Mouse (Mus musculus) midbrain, embryonic 12.5 days (tissue): ENCODE data around the gene Plac1. TPM values are rescaled to one million over a fixed set of nuclear protein-coding genes. Genes with fewer than 3 reads are reported as not detected.

ENCODE experiments used
- ATAC-seq: fragments of 200-750 bp; cut with Nextera tagmentation; 2 replicates; pipeline ENCODE4 v1.8.0; 2017; ENCODE audit warnings: low read depth, moderate TSS enrichment, moderate library complexity; ENCODE audit not compliant: low FRiP score
- H3K27ac ChIP-seq: fragments of 300-500 bp; sonication (generic); replicated peaks from 2 replicates; pipeline ENCODE4 v1.5.1; 2016; ENCODE audit warnings: mild to moderate bottlenecking
- H3K27me3 ChIP-seq: fragments of 300-500 bp; sonication (generic); 2 replicates; pipeline ENCODE4 v1.6.1; 2016; ENCODE audit warnings: mild to moderate bottlenecking
- H3K36me3 ChIP-seq: fragments of 300-500 bp; sonication (generic); 2 replicates; pipeline ENCODE4 v1.6.1; 2016
- H3K4me1 ChIP-seq: fragments of 300-500 bp; sonication (generic); 2 replicates; pipeline ENCODE4 v1.6.1; 2016
- H3K4me2 ChIP-seq: fragments of 300-500 bp; sonication (generic); replicated peaks from 2 replicates; pipeline ENCODE4 v1.6.1; 2016; ENCODE audit warnings: mild to moderate bottlenecking, moderate library complexity
- H3K4me3 ChIP-seq: fragments of 300-500 bp; sonication (generic); 2 replicates; pipeline ENCODE4 v1.5.1; 2016; ENCODE audit warnings: mild to moderate bottlenecking
- H3K9ac ChIP-seq: fragments of 300-500 bp; sonication (generic); replicated peaks from 2 replicates; pipeline ENCODE4 v1.6.1; 2016; ENCODE audit warnings: mild to moderate bottlenecking, moderate library complexity
- H3K9me3 ChIP-seq: fragments of 300-500 bp; sonication (generic); 2 replicates; pipeline ENCODE4 v1.6.1; 2016; ENCODE audit warnings: mild to moderate bottlenecking
- WGBS: fragments of 180-500 bp; shearing (Covaris S2); methylation state at CpG from one replicate; pipeline ENCODE4 v1.1.7; 2016; 5-methylcytosine and 5-hydroxymethylcytosine counted together
- polyA plus RNA-seq: library from polyadenylated mRNA; unstranded; fragments of >200 nt; fragmentation: Nextera tagmentation; extraction: Ambion mirVana; gene quantifications from 2 replicates; pipeline ENCODE4 v1.2.1, GENCODE M21; 2016

The Plac1 gene
- polyA plus RNA-seq, 1 experiment from 2014 or later: 1.0 TPM

DNA sequence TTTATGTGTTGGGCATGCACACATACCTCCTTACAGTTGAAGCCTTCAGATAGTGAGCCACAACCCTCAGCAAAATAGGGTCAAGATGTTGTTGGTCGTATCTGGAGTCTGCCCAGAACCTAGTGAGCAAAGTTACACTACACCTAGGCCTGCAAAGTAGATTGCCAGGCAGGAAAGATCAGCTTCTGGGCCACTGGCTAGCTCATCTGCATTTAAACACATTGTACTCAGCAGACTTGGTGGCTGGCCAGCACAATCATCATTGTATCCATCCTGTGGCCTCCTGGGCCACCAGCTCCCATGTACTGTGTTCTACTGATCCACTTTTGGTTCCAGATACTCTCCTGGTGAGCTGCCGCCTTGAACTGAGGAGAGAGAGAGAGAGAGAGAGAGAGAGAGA is 102.8 kb downstream of the Plac1 start:
- H3K4me3 ChIP-seq: no peak overlapping the region
- no peak overlapping the region for H3K4me2 ChIP-seq
- no peaks in the 10 kb centered on the region for H3K27me3 ChIP-seq
- ATAC-seq: no peak
- H3K27ac ChIP-seq: no peak overlapping the region
- H3K9ac ChIP-seq: no peak overlapping the region
- no peaks in the 10 kb centered on the region for H3K36me3 ChIP-seq
- H3K9me3 ChIP-seq: no peaks in the 10 kb centered on the region
- no peaks in the 10 kb centered on the region for H3K4me1 ChIP-seq
- WGBS: 87% methylated on average over 2 of the region's 2 CpGs

DNA sequence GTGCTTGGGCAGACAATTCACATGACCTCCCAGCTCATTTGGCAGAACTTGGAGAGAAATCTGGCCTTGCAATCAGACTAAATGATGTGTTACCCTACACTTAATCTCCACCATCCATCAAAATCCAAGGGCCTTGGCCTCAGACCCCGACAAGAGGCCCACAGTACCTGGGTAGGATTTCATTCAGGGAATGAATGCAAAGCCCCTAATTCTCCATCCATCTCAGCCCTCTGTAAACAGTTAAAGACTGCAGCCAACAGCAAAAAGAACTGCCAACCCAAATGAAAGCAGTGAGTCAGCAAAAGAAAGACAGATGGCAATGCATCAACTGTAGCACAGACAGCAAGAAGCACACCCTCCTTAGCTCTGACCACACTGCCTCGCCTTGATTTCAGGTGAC is 110.4 kb downstream of the Plac1 start:
- WGBS: 57% methylated on average over 2 of the region's 2 CpGs
- no peaks in the 10 kb centered on the region for H3K4me1 ChIP-seq
- no peaks in the 10 kb centered on the region for H3K9me3 ChIP-seq
- no peak overlapping the region for H3K9ac ChIP-seq
- no peak for ATAC-seq
- H3K36me3 ChIP-seq: no peaks in the 10 kb centered on the region
- H3K27ac ChIP-seq: no peak overlapping the region
- no peaks in the 10 kb centered on the region for H3K27me3 ChIP-seq
- no peak overlapping the region for H3K4me2 ChIP-seq
- no peak overlapping the region for H3K4me3 ChIP-seq

DNA sequence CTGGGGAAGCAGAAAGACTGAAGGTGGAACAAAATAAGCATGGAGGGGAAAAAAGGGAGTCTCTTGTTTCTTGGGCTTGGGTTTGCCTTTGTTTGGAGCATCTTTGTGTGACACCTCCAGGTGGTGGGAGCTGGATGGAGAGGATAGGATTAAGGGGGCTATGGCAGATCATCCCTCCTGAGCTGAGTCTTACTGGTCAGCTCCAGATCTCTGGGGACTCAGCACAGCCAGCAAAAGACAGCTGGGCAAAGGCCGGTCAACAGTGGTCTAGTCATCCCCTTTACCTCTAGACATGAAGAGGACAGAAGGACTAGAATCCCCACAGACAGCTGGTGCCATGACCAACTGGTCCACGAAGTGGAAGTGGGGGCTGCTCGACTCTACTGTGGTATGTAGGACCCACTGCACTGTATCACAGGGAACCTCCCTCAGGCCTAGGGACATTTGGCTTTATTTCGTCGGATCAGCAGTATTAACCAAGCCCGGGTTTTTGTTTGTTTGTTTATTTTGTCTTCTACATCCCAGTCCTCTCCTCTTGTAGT is 113.3 kb downstream of the Plac1 start:
- 88% methylated on average over 6 of the region's 6 CpGs for WGBS

DNA sequence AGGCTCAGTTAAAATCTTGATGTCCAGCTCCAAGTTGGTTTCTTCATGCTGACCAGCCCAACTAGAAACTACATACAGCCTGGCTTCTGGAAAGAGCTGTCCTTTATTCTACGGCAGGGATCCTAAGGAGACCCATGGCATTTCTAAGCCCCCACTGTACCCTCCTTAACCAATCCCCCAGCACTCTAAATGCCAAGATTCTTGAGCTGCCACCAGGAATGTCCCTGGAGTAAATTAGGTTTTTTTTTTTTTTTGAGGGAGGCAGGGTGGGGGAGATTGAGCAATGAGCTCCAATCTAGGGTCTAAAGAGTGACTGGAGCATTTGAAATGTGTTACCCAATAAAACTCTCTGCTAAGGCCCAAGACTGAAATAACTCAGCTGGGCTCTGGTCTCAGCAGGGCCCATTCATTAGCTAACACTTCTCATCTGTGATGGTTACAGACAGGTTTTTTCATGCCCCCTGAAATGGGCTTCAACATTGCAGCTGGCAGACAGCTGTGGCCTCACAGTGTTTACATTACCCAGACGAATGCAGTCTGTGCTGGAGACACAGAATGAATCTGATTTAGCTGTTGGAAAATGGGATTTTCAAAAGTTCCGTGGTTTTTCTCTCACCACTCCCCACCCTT is 114.0 kb downstream of the Plac1 start:
- H3K4me1 ChIP-seq: no peaks in the 10 kb centered on the region
- no peak overlapping the region for H3K4me2 ChIP-seq
- H3K36me3 ChIP-seq: no peaks in the 10 kb centered on the region
- ATAC-seq: no peak
- no peaks in the 10 kb centered on the region for H3K9me3 ChIP-seq
- H3K27ac ChIP-seq: no peak overlapping the region
- no peak overlapping the region for H3K9ac ChIP-seq
- WGBS: 32% methylated on average over 3 of the region's 3 CpGs
- H3K4me3 ChIP-seq: no peak overlapping the region
- H3K27me3 ChIP-seq: no peaks in the 10 kb centered on the region

More for the DNA sequence above, 113.3 kb downstream of the Plac1 start:
- H3K4me2 ChIP-seq: no peak overlapping the region
- H3K9ac ChIP-seq: no peak overlapping the region
- no peak overlapping the region for H3K4me3 ChIP-seq
- no peak overlapping the region for H3K27ac ChIP-seq
- H3K9me3 ChIP-seq: no peaks in the 10 kb centered on the region
- ATAC-seq: no peak
- H3K36me3 ChIP-seq: no peaks in the 10 kb centered on the region
- no peaks in the 10 kb centered on the region for H3K4me1 ChIP-seq
- no peaks in the 10 kb centered on the region for H3K27me3 ChIP-seq

DNA sequence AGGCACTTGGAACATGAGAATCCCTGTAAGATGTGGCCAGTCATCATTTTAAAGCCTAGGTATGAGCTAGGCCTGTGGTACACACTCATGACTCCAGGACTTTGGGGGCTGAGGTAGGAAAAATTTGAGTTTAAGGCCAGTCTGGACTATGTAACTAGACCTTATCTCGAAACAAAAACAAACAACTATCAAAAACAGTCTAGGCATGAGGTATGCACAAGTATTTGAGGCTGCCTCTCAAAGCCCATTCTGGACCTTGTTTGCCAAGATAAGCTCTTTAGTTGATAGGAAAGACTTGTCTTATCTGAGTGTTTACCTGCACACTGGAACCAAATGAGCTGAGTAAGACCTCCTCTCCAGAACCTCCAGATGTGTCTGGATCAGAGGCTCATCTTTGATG is 116.3 kb downstream of the Plac1 start:
- no peak overlapping the region for H3K27ac ChIP-seq
- H3K4me1 ChIP-seq: no peaks in the 10 kb centered on the region
- WGBS: 85% methylated on average over 1 of the region's 1 CpGs
- no peak overlapping the region for H3K9ac ChIP-seq
- H3K9me3 ChIP-seq: no peaks in the 10 kb centered on the region
- H3K36me3 ChIP-seq: no peaks in the 10 kb centered on the region
- H3K27me3 ChIP-seq: no peaks in the 10 kb centered on the region
- H3K4me3 ChIP-seq: no peak overlapping the region
- ATAC-seq: no peak
- H3K4me2 ChIP-seq: no peak overlapping the region

DNA sequence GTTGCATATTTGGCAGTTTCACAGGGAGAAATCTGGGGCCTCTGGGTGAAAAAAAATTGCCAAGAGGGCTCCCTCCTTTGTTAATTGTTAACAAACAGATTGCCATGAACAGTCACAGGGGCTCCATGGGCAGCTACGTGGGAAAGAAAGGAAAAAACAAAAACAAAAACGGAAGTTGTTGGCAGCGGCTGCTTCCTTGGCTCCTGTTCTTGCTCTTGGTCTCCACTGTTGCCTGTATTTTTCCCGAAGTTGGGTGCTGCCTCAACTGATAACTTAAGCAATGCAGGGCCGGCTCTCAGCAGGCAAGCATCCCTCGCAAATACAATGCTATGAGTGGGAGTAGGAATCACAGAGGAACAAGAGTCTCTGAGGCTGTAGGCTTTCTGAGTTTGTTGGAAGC is 121.3 kb downstream of the Plac1 start:
- no peak overlapping the region for H3K4me3 ChIP-seq
- no peak overlapping the region for H3K4me2 ChIP-seq
- ATAC-seq: no peak
- no peaks in the 10 kb centered on the region for H3K36me3 ChIP-seq
- H3K27ac ChIP-seq: no peak overlapping the region
- no peak overlapping the region for H3K9ac ChIP-seq
- H3K9me3 ChIP-seq: no peaks in the 10 kb centered on the region
- WGBS: 76% methylated on average over 6 of the region's 6 CpGs
- H3K27me3 ChIP-seq: no peaks in the 10 kb centered on the region
- H3K4me1 ChIP-seq: no peaks in the 10 kb centered on the region

DNA sequence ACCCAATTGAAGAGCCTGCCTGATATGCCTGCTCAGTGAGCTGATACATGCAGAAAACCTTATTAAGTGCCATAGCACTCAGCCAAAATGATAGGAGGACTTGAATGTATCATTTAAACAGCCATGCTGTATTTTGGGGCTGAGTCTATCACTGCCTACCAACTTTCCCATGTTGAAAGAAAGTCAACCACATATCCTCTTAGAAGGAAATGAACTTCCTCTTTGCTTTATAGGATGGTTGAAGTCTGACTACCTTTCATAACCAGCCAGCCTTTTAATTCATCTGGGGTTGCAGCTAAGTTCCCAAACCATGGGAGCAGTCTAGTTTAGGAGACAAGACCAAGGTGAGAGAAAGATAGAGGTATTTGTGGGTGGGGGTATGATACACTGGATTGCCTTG is 121.9 kb downstream of the Plac1 start:
- Histone ChIP-seq H3K36me3 (no peaks in the 10 kb centered on the region), H3K9ac (no peak overlapping the region), H3K27ac (no peak overlapping the region), H3K9me3 (no peaks in the 10 kb centered on the region), H3K4me2 (no peak overlapping the region), H3K4me3 (no peak overlapping the region), H3K27me3 (no peaks in the 10 kb centered on the region), H3K4me1 (no peaks in the 10 kb centered on the region)
- ATAC-seq: no peak

DNA sequence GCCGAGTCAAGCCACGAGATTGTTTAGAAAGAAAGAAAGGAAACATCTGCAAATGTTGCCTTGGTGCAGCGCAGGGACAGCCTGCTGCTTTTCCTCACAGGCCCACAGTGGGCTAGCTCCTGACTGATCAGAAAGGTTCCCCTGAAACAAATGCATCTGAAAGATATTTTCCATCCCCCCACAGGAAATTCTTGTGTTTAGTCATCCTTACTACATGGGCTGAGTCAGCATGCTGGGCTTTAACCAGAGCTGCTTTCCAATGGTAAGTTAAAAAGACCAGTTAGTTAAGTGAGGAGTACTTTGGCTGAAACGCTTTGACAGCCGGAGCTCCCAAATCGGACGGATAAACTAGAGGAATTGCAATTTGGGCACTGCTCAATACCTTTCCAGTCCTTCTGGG is 124.9 kb downstream of the Plac1 start:
- 65% methylated on average over 7 of the region's 7 CpGs for WGBS
- H3K9me3 ChIP-seq: no peaks in the 10 kb centered on the region
- ATAC-seq: no peak

DNA sequence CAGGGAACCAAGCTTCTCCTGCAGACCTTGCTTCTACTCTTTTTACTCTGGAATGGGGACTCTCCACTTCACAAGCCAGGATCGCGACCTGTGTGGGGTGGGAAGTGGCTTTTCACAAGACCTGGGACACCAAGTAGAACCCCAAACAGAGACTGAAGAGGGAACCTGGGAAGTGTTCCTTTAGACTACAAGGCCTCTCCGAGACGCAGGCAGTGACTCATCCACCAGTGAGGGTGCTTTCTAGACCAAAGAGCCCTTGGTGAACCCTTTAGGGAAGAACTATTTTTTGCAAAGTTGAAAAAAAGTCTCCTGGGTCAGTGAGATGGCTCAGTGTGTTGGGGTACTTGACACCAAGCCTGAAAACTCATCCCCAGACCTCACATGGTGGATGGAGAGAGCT is 129.8 kb downstream of the Plac1 start:
- Histone ChIP-seq H3K27me3 (no peaks in the 10 kb centered on the region), H3K9ac (no peak overlapping the region), H3K4me3 (no peak overlapping the region), H3K4me1 (no peaks in the 10 kb centered on the region), H3K9me3 (no peaks in the 10 kb centered on the region), H3K4me2 (no peak overlapping the region), H3K27ac (no peak overlapping the region), H3K36me3 (no peaks in the 10 kb centered on the region)
- WGBS: 95% methylated on average over 4 of the region's 4 CpGs
- no peak for ATAC-seq

More for the DNA sequence above, 124.9 kb downstream of the Plac1 start:
- no peaks in the 10 kb centered on the region for H3K36me3 ChIP-seq
- H3K4me3 ChIP-seq: no peak overlapping the region
- H3K9ac ChIP-seq: no peak overlapping the region
- H3K27me3 ChIP-seq: no peaks in the 10 kb centered on the region
- H3K4me1 ChIP-seq: no peaks in the 10 kb centered on the region
- no peak overlapping the region for H3K4me2 ChIP-seq
- H3K27ac ChIP-seq: no peak overlapping the region

DNA sequence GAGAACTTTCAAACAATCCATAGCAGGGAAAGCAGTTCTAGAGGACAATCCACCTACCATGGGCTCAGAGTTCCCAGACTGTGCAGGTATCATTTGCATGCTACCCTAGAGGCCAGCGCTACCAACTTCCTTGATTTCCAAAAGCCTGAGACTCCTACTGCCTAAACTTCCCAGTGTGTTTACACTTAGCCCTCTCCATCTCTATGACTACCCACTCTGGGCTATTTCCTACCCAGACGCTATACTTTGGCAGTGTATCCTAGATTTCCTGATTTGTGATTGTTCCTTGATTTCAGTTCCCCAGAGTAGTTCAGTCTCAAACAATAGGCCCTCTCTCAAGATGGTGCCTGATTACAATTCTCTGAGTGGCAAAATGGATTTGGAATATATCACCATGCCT is 132.8 kb downstream of the Plac1 start:
- Histone ChIP-seq H3K36me3 (no peaks in the 10 kb centered on the region), H3K27ac (no peak overlapping the region), H3K9ac (no peak overlapping the region), H3K4me3 (no peak overlapping the region), H3K9me3 (no peaks in the 10 kb centered on the region), H3K4me1 (no peaks in the 10 kb centered on the region), H3K27me3 (no peaks in the 10 kb centered on the region), H3K4me2 (no peak overlapping the region)
- WGBS: 84% methylated on average over 2 of the region's 2 CpGs
- ATAC-seq: no peak

DNA sequence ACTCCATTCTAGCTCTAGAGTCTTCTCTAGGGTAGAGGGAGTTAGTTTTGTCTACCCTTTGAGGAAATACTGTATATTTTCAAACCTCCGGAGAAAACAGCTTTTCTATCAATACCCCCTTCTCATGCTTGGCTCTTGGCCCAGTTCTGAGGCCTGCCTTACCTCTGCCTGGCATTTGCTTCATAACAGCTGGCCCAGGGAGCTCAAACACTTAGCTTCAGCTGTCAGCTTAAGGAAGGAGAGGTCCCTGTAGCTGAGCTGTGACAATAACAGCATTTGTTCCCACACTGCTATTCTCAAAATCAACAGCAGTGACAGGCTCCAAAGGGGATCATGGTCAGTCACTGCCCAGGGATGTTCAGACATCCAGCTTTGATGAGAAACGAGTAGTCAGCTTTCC is 138.7 kb downstream of the Plac1 start:
- Histone ChIP-seq H3K27me3 (no peaks in the 10 kb centered on the region), H3K9me3 (no peaks in the 10 kb centered on the region), H3K4me1 (no peaks in the 10 kb centered on the region), H3K4me2 (no peak overlapping the region), H3K27ac (no peak overlapping the region), H3K4me3 (no peak overlapping the region), H3K9ac (no peak overlapping the region), H3K36me3 (no peaks in the 10 kb centered on the region)
- ATAC-seq: no peak
- 76% methylated on average over 2 of the region's 2 CpGs for WGBS

DNA sequence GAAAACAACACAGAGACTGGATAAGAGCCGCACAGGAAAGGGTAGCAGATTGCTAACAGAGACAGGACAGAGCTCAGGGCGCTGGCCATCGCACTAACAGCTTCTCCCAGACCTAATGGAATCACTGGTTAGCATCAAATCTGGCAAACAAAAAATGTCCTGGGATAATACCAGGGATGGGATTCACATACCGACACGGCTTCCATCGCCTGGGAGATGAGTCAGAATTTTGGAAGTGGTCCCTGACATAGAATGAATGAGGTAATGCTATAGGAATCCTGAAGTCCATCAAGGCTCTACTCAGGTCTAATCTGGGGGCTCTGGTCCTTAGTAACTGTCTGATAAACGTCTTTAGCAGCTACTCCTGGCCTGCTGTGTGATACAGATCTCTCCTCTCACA is 140.0 kb downstream of the Plac1 start:
- Histone ChIP-seq H3K9me3 (no peaks in the 10 kb centered on the region), H3K9ac (no peak overlapping the region), H3K4me1 (no peaks in the 10 kb centered on the region), H3K36me3 (no peaks in the 10 kb centered on the region), H3K4me3 (no peak overlapping the region), H3K27ac (no peak overlapping the region), H3K4me2 (no peak overlapping the region), H3K27me3 (no peaks in the 10 kb centered on the region)
- 63% methylated on average over 7 of the region's 7 CpGs for WGBS
- ATAC-seq: no peak

DNA sequence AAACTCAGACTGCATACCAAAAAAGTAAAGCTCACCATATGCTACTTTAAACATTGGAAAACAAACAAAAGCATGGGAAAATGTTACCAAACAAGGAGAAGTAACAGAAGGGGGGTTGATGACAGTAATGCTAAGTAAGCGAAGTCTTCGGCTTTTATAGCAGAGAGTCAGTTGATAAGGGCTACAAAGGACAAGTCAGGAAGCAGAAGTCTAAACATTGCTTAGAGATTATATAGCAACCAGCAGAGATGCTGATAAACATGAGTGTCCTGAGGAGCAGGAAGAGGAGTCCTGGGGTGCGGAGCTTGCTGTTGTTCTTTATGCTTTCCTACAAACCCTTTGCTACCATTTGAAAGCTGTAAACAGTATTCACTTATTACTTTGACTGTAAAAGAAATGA is 140.6 kb downstream of the Plac1 start:
- WGBS: 90% methylated on average over 3 of the region's 3 CpGs
- no peak for ATAC-seq
- no peak overlapping the region for H3K27ac ChIP-seq

More for the DNA sequence above, 140.6 kb downstream of the Plac1 start:
- Histone ChIP-seq H3K9me3 (no peaks in the 10 kb centered on the region), H3K4me2 (no peak overlapping the region), H3K4me1 (no peaks in the 10 kb centered on the region), H3K36me3 (no peaks in the 10 kb centered on the region), H3K27me3 (no peaks in the 10 kb centered on the region), H3K9ac (no peak overlapping the region), H3K4me3 (no peak overlapping the region)
